Mouse (Mus musculus) embryo, embryonic 11 days (tissue): ENCODE measurements at regions not wholly inside any gene's neighbourhood (a gene's known extent, or its start where the extent isn't known, plus 50 kb on each side); places are given as distances from the start of the nearest gene placed in this dataset.

Experiments used
- DNase-seq: peaks from one replicate; pipeline ENCODE4 v3.0.0-alpha.2; 2015

DNA sequence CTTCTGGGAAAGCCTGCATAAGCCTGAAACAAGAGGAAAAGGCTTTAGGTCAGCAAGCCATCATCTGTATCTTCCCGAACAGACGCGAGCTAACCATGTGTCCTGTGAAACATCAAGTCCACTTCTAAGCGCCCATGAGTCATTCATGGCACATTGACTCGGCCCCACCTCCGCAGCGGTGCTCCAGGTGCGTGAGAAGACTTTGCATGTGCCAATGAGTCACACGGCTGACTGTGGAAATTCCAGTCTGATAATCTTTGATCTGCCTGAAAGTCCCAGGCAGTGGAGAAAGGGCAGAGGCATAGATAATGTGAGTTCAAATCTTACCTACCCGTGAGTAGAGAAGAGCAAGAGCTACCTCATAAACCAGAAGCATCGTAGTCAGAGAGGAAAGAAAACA is 137.8 kb downstream of the Pfkfb3 start:
- no peak for DNase-seq

DNA sequence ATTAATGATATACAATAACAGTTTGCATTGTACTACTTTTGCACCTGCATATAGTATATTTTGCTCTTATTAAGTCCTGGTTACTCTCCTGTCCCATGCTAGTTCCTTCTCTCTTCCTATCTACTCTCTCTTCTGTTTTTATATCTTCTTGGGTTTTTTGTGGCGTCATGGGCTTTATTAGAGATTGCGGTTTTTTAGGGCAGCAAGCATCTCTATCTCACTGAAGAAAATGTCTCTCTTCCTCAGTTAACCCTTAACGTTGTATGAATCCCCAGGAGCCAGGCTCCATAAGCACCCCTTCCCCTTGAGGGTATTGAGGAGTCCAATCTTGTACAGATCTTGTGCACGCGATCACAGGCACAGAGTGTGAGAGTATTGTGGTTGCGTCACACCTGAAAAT is 141.4 kb downstream of the Pfkfb3 start:
- no peak for DNase-seq

DNA sequence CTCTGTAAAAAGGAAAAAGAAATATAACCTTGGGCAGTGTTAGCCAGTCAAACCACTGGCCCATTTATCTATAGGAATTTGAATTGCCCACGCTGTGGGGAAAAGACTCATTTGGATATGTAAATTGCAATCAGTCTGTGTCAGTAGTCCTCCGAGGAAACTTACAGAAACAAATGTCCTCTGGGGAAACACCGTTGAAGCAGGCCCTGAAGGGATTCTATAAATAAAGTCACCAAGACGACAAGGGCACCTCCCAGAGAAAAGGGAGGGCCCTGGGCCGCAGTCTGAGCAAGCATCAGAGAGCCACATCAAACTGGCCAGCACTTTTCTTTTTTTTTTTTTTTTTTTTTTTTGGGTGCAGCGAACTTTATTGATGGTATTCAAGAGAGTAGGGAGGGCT is 145.4 kb downstream of the Pfkfb3 start:
- DNase-seq: no peak

DNA sequence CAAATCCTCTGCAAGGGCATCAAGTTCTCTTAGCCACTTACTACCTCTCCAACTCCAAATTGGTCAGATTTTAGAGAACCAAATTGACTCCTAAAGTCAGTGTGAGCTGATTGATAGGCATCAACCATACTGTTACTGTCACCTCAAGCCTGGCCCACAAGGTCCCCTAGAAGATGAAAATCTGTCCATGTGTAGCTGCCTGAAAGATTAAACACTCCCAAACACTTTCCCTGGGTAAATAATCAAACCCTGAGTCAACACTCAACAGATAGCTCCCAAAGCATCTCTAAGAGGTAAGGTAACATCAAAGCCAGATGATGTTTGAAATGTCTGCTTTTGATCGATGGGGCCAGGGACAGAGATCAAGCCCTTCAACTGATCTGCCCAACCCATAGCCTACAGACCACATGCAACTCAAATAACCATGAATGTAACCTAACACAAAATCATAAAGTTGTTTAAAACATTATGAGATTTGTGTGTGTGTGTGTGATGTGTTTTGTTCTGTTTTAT is 147.7 kb downstream of the Pfkfb3 start:
- DNase-seq: no peak

DNA sequence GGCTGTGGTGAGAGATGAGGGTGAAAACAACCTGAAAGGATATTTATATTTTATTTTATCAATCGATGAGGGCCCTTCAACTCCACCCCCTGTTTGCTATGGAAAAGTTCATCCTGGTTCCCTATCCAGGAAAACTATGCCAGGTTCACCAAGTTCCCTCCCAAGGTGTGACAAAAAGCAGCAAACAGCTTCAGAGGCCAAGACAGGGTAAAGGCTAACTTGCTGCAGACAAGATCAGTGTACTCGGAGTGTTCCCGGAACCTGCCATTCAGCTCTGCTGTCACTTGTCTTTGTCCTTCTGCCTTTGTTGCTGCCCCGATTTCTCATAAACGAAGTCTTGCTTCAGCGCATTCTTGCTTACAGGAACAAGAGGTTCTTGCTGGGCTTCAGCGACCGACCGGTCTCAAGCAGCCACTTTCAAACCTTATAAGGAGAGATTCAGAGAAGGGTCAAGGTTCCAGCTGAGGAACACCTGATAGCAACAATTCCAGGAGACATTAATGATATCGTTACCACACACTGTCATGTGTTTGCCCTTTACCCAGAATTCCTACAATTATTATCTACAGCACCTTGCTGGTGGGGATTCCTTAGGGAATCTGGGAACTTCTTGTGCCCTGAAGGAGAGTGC is 151.5 kb downstream of the Pfkfb3 start:
- DNase-seq: no peak

DNA sequence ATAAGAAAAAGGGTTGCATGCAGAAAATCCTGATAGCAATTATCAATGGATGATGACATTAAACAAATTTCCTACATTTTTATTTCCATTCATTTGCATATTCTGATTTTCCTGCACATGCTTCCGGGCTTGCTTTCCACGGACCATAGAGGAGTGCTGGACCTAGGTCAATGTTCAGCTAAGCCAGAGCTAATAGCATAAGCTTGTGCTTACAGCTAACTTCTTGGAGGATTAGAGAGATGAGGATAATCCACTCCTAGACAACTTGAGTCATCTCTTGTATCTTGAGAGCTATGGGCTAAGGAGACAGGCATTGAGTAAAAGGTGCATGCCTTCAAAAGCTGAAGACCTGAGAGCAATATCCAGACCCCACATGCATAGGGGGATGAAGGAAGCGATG is 154.5 kb downstream of the Pfkfb3 start:
- DNase-seq: no peak

DNA sequence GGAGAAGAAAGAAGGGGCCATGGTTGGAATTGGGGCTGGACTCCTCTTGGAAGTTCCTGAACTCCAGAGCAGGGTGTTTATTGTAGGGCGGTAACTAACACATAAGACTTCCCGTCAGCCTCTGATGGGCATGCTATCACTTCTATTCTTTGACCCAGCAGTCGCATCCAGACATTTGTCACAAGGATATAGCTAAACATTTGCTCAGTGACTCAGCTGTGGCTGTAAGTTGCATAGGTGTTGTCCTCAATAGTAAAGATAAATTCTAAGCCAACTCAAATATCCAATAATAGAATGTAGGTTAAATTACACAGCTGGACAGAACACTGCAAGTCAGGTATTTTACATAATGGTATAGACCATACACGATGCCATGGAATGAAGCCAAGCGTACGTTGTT is 154.9 kb downstream of the Pfkfb3 start:
- no peak for DNase-seq

DNA sequence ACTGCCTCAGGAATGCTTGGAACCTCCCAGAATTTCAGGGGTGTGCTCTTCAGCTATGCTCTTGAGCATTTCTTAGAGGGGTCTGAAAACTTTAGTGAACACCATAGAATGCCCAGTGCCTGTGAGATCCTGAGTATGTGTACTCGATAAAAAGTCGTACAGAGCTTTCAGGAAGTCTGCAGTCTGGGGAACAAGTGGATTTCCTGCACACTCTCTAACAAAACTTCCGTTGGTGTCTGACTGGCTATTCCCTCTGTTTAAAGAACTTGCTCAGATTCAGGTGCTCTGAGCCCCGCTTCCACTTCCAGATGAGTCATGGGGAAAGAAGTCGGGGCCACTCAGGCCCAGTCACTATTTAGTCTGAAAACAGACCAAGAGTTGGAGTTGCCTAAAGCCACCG is 155.5 kb downstream of the Pfkfb3 start:
- no peak for DNase-seq

DNA sequence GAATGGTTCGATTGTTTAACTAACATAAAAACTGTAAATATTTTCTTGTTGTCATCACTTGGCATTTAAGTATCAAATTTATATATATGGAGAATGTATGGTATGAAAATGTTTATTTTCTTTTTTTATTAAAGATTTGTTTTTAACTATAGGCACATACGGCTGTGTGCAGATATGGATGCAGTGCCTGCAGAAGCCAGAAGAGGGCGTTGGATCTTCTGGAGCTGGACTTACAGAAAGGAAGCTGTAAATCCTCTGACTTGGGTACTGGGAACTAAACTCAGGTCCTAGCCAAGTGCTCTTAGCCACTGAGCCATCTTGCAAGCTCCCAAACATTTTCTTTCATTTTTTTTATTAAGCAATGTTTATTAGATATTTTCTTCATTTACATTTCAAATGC is 157.0 kb downstream of the Pfkfb3 start:
- peak; percentile 8 for DNase-seq

DNA sequence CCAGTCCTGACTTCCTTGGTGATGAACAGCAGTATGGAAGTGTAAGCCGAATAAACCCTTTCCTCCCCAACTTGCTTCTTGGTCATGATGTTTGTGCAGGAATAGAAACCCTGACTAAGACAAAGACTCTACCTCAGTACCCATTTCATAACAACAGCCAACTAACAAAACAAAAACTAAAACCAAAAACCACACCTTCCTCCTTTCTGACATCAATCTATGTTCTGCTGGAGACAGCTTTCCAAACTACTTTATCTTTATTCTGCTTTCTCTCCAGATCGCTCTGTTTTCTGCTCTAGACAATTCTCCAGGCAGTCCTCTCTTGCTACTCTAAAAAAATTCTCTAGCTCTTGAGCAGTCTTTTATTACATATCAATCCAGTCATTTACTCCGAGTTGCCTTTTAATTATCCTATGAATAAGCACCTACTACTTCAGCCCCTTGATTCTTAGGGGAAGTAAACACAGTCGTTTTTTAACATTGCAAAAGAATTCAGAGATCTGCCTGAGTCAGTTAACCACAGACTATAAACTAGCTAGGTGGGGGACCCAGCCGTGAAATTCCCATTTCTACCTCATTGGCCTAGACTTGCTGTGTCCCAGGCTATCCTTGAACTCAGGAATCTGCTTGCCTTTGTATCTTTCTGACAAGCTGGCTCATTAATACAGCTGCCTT is 159.1 kb downstream of the Pfkfb3 start:
- no peak for DNase-seq

DNA sequence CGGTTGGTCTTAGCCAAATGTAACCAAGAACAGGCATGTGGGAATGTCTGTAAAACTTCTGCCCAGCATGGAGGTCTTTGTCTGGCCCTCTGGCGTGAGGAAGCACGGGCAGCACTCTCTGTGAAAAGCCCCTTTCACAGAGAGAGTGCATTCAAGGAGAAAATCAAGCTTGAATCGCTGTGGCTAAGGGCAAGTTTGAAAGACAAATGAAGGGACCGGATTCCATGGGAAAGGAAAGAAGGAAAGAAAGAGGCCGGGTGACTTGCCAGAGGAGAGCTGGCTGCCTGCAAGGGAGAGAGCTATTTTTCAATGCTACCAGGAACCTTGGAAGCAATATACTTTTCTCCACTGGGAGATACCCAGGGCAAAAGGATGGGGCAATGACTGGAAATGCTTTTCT is 162.2 kb downstream of the Pfkfb3 start:
- peak; percentile 71 for DNase-seq

DNA sequence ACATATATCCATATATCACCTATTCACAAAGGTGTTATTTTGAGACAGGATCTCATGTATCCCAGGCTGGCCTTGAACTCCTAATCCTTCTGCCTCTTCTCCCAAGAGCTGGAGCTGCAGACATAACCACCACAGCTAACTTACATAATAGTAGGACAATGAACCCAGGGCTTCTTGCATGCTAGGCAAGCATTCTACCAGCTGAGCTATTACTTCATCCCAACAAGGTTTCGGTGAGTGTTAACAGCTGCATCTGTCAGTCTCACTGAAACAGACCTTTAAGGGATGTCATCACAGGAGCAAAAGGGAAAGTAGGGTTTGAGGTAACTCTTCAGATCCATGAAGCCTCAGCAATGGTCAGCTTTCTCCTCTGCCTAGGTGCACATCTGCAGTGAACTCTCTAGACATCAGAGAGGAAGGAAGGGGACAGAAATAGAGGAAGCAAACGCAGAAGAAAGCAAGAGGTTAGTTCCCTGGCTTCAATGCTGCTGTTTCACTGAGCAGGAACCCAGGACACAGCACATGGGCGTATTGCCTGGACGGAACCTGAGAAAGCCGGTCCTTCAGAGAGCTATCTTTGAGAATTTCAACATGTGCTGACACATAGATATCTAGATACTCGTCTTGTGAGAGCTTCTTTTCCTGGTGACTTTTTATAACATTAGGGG is 163.1 kb downstream of the Pfkfb3 start:
- DNase-seq: no peak

DNA sequence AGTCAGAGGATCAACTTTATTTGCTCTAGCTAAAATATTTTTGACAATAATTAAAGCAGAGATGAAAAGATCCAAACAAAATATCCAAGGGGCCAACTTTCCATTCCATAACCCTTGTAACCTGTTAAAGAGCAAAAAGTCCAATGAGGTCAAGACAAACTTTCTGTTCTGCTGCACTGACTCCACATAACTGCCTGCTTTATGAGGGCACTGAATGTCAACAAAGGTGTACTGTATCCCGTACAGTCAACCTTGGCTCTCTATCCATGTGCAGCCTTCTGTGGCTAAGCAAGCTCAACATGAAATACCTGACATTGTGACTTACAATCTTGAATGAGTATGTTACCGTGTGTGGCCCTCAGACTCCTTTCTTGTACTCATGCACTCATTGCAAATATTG is 166.3 kb downstream of the Pfkfb3 start:
- no peak for DNase-seq

DNA sequence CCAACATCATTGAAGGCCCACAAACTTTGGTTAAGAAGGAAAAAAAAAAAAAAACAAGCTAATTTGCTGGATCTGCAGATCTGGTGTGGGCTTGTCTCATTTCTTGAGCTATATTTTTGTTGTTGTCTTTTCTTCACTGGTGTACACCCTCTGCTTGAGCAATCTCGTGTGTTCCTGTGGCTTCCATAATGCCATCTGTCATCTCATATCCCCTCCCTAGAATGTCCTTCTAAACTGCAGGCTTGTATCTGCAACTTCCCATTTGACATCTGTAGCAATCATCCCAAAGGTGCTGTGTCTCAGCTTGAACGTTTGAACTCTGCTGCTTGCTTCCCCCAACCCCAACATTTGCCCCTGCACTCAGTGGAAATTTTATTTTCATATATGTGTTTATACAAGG is 170.1 kb downstream of the Pfkfb3 start:
- DNase-seq: no peak

DNA sequence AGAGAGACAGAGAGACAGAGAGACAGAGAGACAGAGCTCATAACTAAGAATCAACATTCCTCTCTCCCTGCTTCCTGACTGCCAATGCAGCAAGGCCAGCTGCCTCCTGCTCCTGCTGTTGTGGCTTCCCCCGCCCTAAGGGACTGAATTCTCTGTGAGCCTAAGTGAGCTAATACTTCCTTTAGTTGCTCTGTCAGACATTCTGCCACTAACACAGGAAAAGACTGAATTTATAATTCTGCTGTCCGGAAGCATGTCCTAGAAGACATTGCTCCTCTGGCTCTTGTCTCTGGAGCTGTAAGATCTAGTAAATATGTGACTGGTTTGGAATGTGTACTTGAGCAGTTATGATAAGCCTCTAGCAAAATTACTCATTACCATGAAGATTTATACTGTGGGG is 176.7 kb downstream of the Pfkfb3 start:
- no peak for DNase-seq

DNA sequence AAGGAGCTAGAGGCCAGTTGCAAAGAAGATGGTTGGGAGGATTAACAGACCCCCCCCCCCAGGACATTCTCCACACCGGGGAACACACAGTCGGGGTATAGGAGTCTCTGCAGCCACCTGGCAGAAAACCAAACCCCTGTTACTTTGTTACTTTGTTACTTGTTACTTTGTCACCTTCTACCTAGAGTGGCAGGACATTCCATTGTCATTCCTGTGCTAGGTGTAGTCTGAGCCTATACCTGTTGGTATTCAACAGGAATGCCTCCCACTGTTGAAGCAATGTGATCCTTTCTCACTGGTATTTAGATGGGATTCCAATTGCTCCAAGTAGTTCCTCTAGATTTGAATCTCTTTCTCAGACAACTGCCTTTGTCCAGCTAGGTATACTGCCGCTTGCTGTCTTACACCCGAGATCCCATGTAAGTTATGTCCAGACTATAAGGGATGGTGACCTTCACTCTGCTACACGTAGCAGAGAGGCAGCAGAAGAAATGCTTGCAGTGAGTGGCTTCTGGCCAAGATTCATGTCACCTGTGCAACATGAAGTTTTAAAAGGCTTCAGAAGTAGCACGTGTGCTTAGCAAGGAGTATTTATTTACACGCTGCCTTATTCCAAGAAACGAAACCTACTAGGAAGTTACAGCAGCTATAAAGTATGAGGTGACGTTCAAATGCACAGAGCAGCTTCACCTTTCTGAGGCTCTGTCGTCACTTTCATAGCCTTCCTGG is 178.0 kb downstream of the Pfkfb3 start:
- DNase-seq: no peak

DNA sequence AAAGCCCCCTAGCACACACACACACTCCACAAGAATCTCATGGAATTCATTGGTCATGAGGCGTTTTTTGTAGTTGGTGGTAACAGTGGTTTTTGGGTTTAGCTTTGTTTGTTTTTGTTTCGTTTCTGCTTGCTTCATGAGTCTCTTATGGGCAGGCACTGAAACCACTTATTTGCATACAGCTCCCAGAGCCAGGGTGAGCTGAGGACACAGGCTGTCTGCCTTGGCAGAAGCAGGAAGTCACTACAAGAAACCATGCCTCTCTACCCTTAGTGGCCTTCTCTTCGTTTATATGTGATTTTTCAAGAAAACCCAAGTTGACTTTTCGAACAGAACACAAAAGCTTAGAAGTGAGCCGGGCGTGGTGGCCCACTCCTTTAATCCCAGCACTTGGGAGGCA is 178.8 kb downstream of the Pfkfb3 start:
- DNase-seq: no peak

DNA sequence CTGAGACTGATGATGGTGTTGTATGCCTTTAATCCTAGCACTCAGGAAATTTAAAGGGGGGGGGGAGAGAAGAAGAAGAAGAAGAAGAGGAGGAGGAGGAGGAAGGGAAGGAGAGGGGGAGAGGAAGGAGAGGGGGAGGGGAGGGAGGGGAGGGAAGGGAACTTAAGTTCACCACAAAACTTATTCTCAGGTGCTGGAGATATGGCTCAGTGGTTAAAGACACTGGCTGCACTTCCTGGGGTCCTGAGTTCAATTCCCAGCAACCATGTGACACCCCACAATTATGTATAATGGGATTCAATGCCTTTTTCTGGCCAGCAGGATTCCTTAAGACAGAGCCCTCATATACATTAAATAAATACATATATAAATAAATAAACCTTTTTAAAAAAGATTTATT is 183.6 kb downstream of the Pfkfb3 start:
- DNase-seq: no peak

DNA sequence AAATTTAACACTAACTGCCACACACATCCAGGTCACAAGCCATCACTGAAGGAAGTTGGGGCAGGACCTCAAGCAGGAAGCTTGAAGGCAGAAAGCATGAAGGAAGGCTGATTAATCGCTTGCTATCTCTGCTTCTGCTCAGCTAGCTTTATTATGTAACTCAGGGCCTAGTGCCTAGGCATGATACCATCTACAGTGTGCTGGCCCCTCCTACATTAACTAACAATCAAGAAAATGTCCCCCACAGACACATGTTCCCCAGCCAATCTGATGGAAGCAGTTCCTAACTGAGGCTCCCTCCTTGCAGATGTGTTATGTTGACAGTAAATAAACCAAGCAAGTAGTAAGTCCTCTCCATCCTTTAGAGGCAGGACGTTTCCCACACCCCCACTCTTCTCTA is 186.6 kb downstream of the Pfkfb3 start:
- DNase-seq: no peak

DNA sequence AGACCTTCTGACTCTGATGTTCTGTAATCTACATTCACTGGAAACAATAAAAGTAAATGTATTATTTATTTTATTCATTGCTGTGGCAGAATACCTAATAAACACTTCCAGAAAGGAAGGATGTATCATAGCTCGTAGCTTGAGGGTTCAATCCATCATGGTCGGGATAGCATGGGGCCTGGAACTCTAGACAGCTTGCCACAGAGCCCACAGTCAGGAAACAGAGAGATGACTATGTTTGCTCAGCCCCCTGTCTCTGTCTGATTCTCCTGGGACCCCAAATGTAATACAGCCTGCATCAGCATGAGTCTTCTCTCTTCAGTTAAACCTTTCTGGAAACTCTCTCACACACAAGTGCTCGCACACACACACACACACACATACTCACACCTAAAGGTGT is 188.1 kb downstream of the Pfkfb3 start:
- DNase-seq: peak; percentile 3

DNA sequence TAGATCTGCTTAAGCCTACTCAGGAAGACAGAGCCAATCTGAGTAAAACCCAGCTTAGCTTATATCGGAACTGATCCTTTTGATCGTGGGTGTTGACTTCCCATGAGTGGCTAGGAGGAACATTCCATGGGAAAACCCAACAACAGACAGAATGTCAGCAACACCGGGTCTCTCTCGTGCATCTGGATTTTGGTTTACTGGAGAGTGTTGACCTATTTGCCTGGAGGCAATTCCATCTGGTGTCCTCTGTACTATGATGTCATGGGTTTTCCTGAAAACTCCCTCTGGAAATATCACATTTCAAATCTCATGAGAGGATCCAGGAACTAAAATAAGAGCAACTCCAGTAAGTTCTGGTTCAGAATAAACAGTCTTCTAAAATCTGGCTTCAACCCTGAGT is 188.5 kb downstream of the Pfkfb3 start:
- peak; percentile 22 for DNase-seq

DNA sequence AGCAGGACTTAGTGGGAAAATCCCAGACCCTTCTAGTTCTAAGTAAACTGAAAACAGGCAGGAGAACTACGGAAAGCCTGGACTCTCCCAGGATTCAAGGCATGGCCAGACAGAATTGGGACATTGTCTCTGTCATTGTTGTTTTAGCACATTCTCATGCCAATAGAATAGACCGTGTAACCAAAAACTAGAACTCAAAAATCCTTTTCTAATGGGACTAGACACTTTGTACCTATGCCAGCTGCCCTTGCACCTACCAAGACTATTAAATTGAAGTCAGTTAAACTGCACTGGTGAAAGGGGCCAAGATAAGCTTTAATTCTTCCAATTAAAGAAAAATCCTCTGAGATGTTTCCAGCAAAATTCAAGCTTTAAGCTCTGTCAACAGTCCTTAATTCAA is 189.8 kb downstream of the Pfkfb3 start:
- no peak for DNase-seq

DNA sequence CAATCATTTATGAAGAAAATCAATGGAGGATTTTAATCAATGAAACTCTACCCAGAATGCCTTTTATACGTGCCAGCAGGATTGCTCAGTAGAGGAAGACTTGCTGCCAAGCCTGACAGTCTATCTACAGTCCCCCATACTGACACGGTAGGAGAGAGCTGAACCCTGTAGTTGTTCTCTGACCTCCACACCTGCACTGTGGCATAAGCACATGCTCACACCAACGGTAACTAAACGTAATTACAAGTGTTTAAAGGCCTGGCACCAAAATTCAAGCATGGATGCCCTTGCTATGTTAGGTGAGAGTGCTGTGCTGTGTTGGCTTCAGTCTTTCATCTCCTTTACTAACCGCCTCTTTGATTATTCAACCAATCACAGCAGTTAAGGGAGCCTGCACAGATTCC is 190.8 kb downstream of the Pfkfb3 start:
- DNase-seq: no peak
